Mouse (Mus musculus) liver, embryonic 15.5 days (tissue): ENCODE data around the gene Nccrp1. TPM values are rescaled to one million over a fixed set of nuclear protein-coding genes. Genes with fewer than 3 reads are reported as not detected.

Experiments used
- ATAC-seq: fragments of 200-750 bp; cut with Nextera tagmentation; 2 replicates; pipeline ENCODE4 v1.8.0; 2017; ENCODE audit warnings: moderate number of reproducible peaks, mild to moderate bottlenecking, moderate library complexity; ENCODE audit not compliant: insufficient read depth
- H3K27ac ChIP-seq: fragments of 300-500 bp; sonication (generic); replicated peaks from 2 replicates; pipeline ENCODE4 v1.5.1; 2015; ENCODE audit warnings: mild to moderate bottlenecking, inconsistent platforms
- H3K27me3 ChIP-seq: fragments of 300-500 bp; sonication (generic); 2 replicates; pipeline ENCODE4 v1.6.1; 2015; ENCODE audit warnings: mild to moderate bottlenecking, inconsistent platforms
- H3K36me3 ChIP-seq: fragments of 300-500 bp; sonication (generic); replicated peaks from 2 replicates; pipeline ENCODE4 v1.6.1; 2015; ENCODE audit warnings: moderate library complexity, mild to moderate bottlenecking, inconsistent platforms
- H3K4me1 ChIP-seq: fragments of 300-500 bp; sonication (generic); replicated peaks from 2 replicates; pipeline ENCODE4 v1.6.1; 2015; ENCODE audit warnings: inconsistent platforms
- H3K4me2 ChIP-seq: fragments of 300-500 bp; sonication (generic); 2 replicates; pipeline ENCODE4 v1.6.1; 2015; ENCODE audit warnings: moderate library complexity, mild to moderate bottlenecking, inconsistent platforms
- H3K4me3 ChIP-seq: fragments of 300-500 bp; sonication (generic); replicated peaks from 2 replicates; pipeline ENCODE4 v1.5.1; 2015; ENCODE audit warnings: mild to moderate bottlenecking, inconsistent platforms
- H3K9ac ChIP-seq: fragments of 300-500 bp; sonication (generic); 2 replicates; pipeline ENCODE4 v1.6.1; 2015; ENCODE audit warnings: moderate library complexity, mild to moderate bottlenecking, inconsistent platforms
- H3K9me3 ChIP-seq: fragments of 300-500 bp; sonication (generic); replicated peaks from 2 replicates; pipeline ENCODE4 v1.6.1; 2016; ENCODE audit warnings: inconsistent platforms
- WGBS: fragments of 180-500 bp; shearing (Covaris S2); methylation state at CpG from one replicate; pipeline ENCODE4 v1.1.7; 2015; ENCODE audit warnings: mixed read lengths; ENCODE audit not compliant: insufficient replicate concordance; 5-methylcytosine and 5-hydroxymethylcytosine counted together
- polyA plus RNA-seq: library from polyadenylated mRNA; unstranded; fragments of >200 nt; fragmentation: Nextera tagmentation; extraction: Ambion mirVana; gene quantifications from 2 replicates; pipeline ENCODE4 v1.2.1, GENCODE M21; 2015

Gene Nccrp1
- polyA plus RNA-seq: not detected in 2 replicates

- Histone ChIP-seq H3K27me3 (peaks cover 61% of the 10 kb centered on the region), H3K27ac (no peak within 1 kb of the TSS), H3K36me3 (no peaks in the 10 kb centered on the region)
Observed at GRCm38 (mm10) chr7:28547154-28547553, at the start of gene Nccrp1. Nccrp1 (minus strand) TSS chr7:28547254.

GRCm38 (mm10) chr7:28595751-28596435 lies 48.8 kb upstream of the Nccrp1 start:
- Histone ChIP-seq H3K9me3 (no peaks in the 10 kb centered on the region), H3K36me3 (peaks cover 20% of the 10 kb centered on the region; the same call in 1 of the 2 replicates), H3K4me3 (peak overlapping the region; percentile 80), H3K4me1 (peaks cover 77% of the 10 kb centered on the region), H3K9ac (peak overlapping the region; percentile 76; the same call in 1 of the 2 replicates), H3K27me3 (no peaks in the 10 kb centered on the region), H3K4me2 (peak overlapping the region; percentile 82), H3K27ac (peak overlapping the region; percentile 95)
- no peak for ATAC-seq
- whole genome bisulfite sequencing: 71% methylated on average over 8 of the region's 8 CpGs

More at GRCm38 (mm10) chr7:28547154-28547553, at the start of gene Nccrp1:
- H3K4me1 ChIP-seq: peaks cover 17% of the 10 kb centered on the region; the same call in 1 of the 2 replicates
- no peak within 1 kb of the TSS for H3K9ac ChIP-seq
- peak within 1 kb of the TSS; percentile 38 for H3K4me2 ChIP-seq
- 0 out of 2 replicates have a peak within 1 kb of the TSS, but pooled peaks have one; percentile 8 for H3K4me3 ChIP-seq
- WGBS: 5% methylated on average over 5 of the region's 5 CpGs
- no peaks in the 10 kb centered on the region for H3K9me3 ChIP-seq
- ATAC-seq: no peak

GRCm38 (mm10) chr7:28593206-28594111 lies 46.4 kb upstream of the Nccrp1 start:
- Histone ChIP-seq H3K27ac (no peak overlapping the region), H3K27me3 (no peaks in the 10 kb centered on the region), H3K4me3 (no peak overlapping the region), H3K9me3 (no peaks in the 10 kb centered on the region), H3K4me1 (peaks cover 85% of the 10 kb centered on the region), H3K4me2 (no peak overlapping the region), H3K9ac (no peak overlapping the region), H3K36me3 (peaks cover 20% of the 10 kb centered on the region; the same call in 1 of the 2 replicates)
- 60% methylated on average over 14 of the region's 14 CpGs for WGBS
- ATAC-seq: no peak

GRCm38 (mm10) chr7:28591862-28592261 lies 44.8 kb upstream of the Nccrp1 start:
- H3K27ac ChIP-seq: peak overlapping the region; percentile 41; the same call in 1 of the 2 replicates
- no peak for ATAC-seq
- WGBS: 50% methylated on average over 1 of the region's 1 CpGs

GRCm38 (mm10) chr7:28587644-28588043 lies 40.6 kb upstream of the Nccrp1 start:
- no peaks in the 10 kb centered on the region for H3K27me3 ChIP-seq
- H3K9ac ChIP-seq: no peak overlapping the region
- H3K4me2 ChIP-seq: no peak overlapping the region
- H3K36me3 ChIP-seq: 0 out of 2 replicates have a peak, but pooled peaks cover 11% of the 10 kb centered on the region
- H3K4me3 ChIP-seq: no peak overlapping the region
- H3K9me3 ChIP-seq: no peaks in the 10 kb centered on the region
- no peak overlapping the region for H3K27ac ChIP-seq
- H3K4me1 ChIP-seq: peaks cover 90% of the 10 kb centered on the region
- no peak for ATAC-seq

More at GRCm38 (mm10) chr7:28591862-28592261, 44.8 kb upstream of the Nccrp1 start:
- Histone ChIP-seq H3K4me1 (peaks cover 90% of the 10 kb centered on the region), H3K9ac (no peak overlapping the region), H3K4me2 (no peak overlapping the region), H3K27me3 (no peaks in the 10 kb centered on the region), H3K9me3 (no peaks in the 10 kb centered on the region), H3K4me3 (no peak overlapping the region), H3K36me3 (peaks cover 20% of the 10 kb centered on the region; the same call in 1 of the 2 replicates)

- WGBS: 69% methylated on average over 6 of the region's 6 CpGs
- Histone ChIP-seq H3K9ac (no peak overlapping the region), H3K4me2 (no peak overlapping the region), H3K36me3 (0 out of 2 replicates have a peak, but pooled peaks cover 8% of the 10 kb centered on the region), H3K4me3 (no peak overlapping the region), H3K9me3 (no peaks in the 10 kb centered on the region), H3K27me3 (no peaks in the 10 kb centered on the region), H3K27ac (peak overlapping the region; percentile 1; the same call in 1 of the 2 replicates), H3K4me1 (peaks cover 90% of the 10 kb centered on the region)
- no peak for ATAC-seq
Observed at GRCm38 (mm10) chr7:28586663-28587411, 39.8 kb upstream of the Nccrp1 start.

- H3K9ac ChIP-seq: peak overlapping the region; percentile 41; the same call in 1 of the 2 replicates
- H3K36me3 ChIP-seq: no peaks in the 10 kb centered on the region
- H3K27me3 ChIP-seq: no peaks in the 10 kb centered on the region
- H3K4me1 ChIP-seq: peaks cover 90% of the 10 kb centered on the region
- H3K4me2 ChIP-seq: peak overlapping the region; percentile 66
- ATAC-seq: no peak
- no peaks in the 10 kb centered on the region for H3K9me3 ChIP-seq
- peak overlapping the region; percentile 91 for H3K27ac ChIP-seq
- WGBS: 68% methylated on average over 6 of the region's 6 CpGs
- no peak overlapping the region for H3K4me3 ChIP-seq
Observed at GRCm38 (mm10) chr7:28585001-28585400, 37.9 kb upstream of the Nccrp1 start.

- ATAC-seq: peak; percentile 42
- H3K9me3 ChIP-seq: no peaks in the 10 kb centered on the region
- peak overlapping the region; percentile 41 for H3K9ac ChIP-seq
- peak overlapping the region; percentile 91 for H3K27ac ChIP-seq
- H3K27me3 ChIP-seq: no peaks in the 10 kb centered on the region
- no peaks in the 10 kb centered on the region for H3K36me3 ChIP-seq
- peaks cover 92% of the 10 kb centered on the region for H3K4me1 ChIP-seq
- peak overlapping the region; percentile 66 for H3K4me2 ChIP-seq
- 14% methylated on average over 4 of the region's 4 CpGs for whole genome bisulfite sequencing
- no peak overlapping the region; the same call in 1 of the 2 replicates for H3K4me3 ChIP-seq
Observed at GRCm38 (mm10) chr7:28584468-28584867, 37.4 kb upstream of the Nccrp1 start.

- Histone ChIP-seq H3K4me3 (peak overlapping the region; percentile 12), H3K27me3 (no peaks in the 10 kb centered on the region), H3K4me1 (peaks cover 99% of the 10 kb centered on the region), H3K27ac (peak overlapping the region; percentile 91), H3K36me3 (peaks cover 7% of the 10 kb centered on the region; the same call in 1 of the 2 replicates), H3K9ac (peak overlapping the region; percentile 41), H3K4me2 (peak overlapping the region; percentile 66), H3K9me3 (no peaks in the 10 kb centered on the region)
- WGBS: 42% methylated on average over 8 of the region's 8 CpGs
- ATAC-seq: peak; percentile 51
Observed at GRCm38 (mm10) chr7:28583570-28584344, 36.7 kb upstream of the Nccrp1 start.

GRCm38 (mm10) chr7:28582841-28583240 lies 35.8 kb upstream of the Nccrp1 start:
- 0 out of 2 replicates have a peak, but pooled peaks have one; percentile 1 for ATAC-seq
- 13% methylated on average over 11 of the region's 11 CpGs for WGBS
- Histone ChIP-seq H3K9me3 (no peaks in the 10 kb centered on the region), H3K27ac (peak overlapping the region; percentile 91), H3K4me3 (peak overlapping the region; percentile 12; the same call in 1 of the 2 replicates), H3K27me3 (no peaks in the 10 kb centered on the region), H3K9ac (peak overlapping the region; percentile 30; the same call in 1 of the 2 replicates), H3K4me1 (peaks cover 99% of the 10 kb centered on the region), H3K36me3 (peaks cover 9% of the 10 kb centered on the region; the same call in 1 of the 2 replicates), H3K4me2 (peak overlapping the region; percentile 66)
